Mouse (Mus musculus) neural tube, embryonic 11.5 days (tissue): ENCODE measurements around the gene 4933402N03Rik. TPM values are rescaled to one million over a fixed set of nuclear protein-coding genes. Genes with fewer than 3 reads are reported as not detected.

Experiments
- polyA plus RNA-seq: library from polyadenylated mRNA; unstranded; fragments of >200 nt; fragmentation: Nextera tagmentation; extraction: Ambion mirVana; gene quantifications from 2 replicates; pipeline ENCODE4 v1.2.1, GENCODE M21; 2014

4933402N03Rik gene
- polyA plus RNA-seq, 1 experiment from 2014 or later = not detected

Other genes starting within 250 kb of the 4933402N03Rik start
- gene Htra1, start 210.2 kb downstream of the 4933402N03Rik start, polyA plus RNA-seq = 7.2 and 7.5 TPM in 2 replicates
- gene Dmbt1, start 114.3 kb downstream of the 4933402N03Rik start, polyA plus RNA-seq = not detected in 2 replicates
- gene 5430419D17Rik, start 28.1 kb upstream of the 4933402N03Rik start, polyA plus RNA-seq = not detected in 2 replicates
- not detected in 2 replicates for gene Cuzd1, start 176.0 kb upstream of the 4933402N03Rik start, polyA plus RNA-seq
- not detected in 2 replicates for gene Fam24b, start 183.2 kb upstream of the 4933402N03Rik start, polyA plus RNA-seq
- not detected in 2 replicates for gene Fam24a, start 187.6 kb upstream of the 4933402N03Rik start, polyA plus RNA-seq
- gene 2310057M21Rik, start 216.4 kb upstream of the 4933402N03Rik start, polyA plus RNA-seq = 25.6 and 28.7 TPM in 2 replicates
- gene Pstk, start 224.8 kb upstream of the 4933402N03Rik start, polyA plus RNA-seq = 48.6 and 53.9 TPM in 2 replicates